Mouse (Mus musculus) small intestine, adult 2 months (tissue): ENCODE measurements around the gene Sae1.

Experiments
- CTCF ChIP-seq: fragments of 200-500 bp; IDR thresholded peaks from 2 replicates; pipeline ENCODE4 v1.5.1; 2012; ENCODE audit warnings: low read depth, mild to moderate bottlenecking, control low read depth, inconsistent platforms, low read length, moderate library complexity, mixed read lengths; ENCODE audit not compliant: insufficient replicate concordance, insufficient read length; ENCODE audit errors: extremely low read depth
- POLR2A ChIP-seq: fragments of 200-500 bp; IDR thresholded peaks from 2 replicates; pipeline ENCODE4 v1.6.1; 2012; ENCODE audit warnings: low read depth, mild to moderate bottlenecking, control low read depth, inconsistent platforms, low read length, moderate library complexity

GRCm38 (mm10) chr7:16317094-16317493, 70.5 kb downstream of the Sae1 start:
- TF ChIP-seq CTCF (no peak), POLR2A (no peak)
